ENCODE assay signal across 23 mouse cellular contexts in genomic region chr3:83235061-83235460, GRCm38 (mm10).
A peak's percentile ranks its signal among the peaks of the same experiment; 100 is the strongest.
DNase-seq lines count a peak whose midpoint lies in the region; ATAC-seq and TF ChIP-seq lines count a peak whose summit lies in the region.
"Had no signal": no experiment of that assay in that cellular context is flagged by ENCODE, and none has a peak within 500 bp of the region (broad histone marks: within the 10 kb centered on the region; RNA-seq: fewer than 3 reads in every experiment).

No protein-coding gene starts in this region.

- H3K9me3 ChIP-seq in forebrain, embryonic 13.5 days (replicated peaks), result no peaks in the 10 kb centered on the region
- no peaks in the 10 kb centered on the region for H3K9me3 ChIP-seq in forebrain, embryonic 15.5 days
- no peaks in the 10 kb centered on the region for H3K9me3 ChIP-seq in forebrain, embryonic 16.5 days (ENCODE audit: control insufficient read depth, low read length)
- H3K9me3 ChIP-seq in forebrain, postnatal 0 days (ENCODE audit: low read length), result no peaks in the 10 kb centered on the region
- no peaks in the 10 kb centered on the region for H3K9me3 ChIP-seq in lung, embryonic 14.5 days (ENCODE audit: low read depth, low read length)
- H3K9me3 ChIP-seq: embryonic facial prominence, embryonic 13.5 days; embryonic facial prominence, embryonic 15.5 days; forebrain, embryonic 12.5 days; G1E had no signal

- no peak overlapping the region for H3K4me3 ChIP-seq in forebrain, embryonic 13.5 days
- no peak overlapping the region for H3K4me3 ChIP-seq in forebrain, embryonic 15.5 days
- H3K4me3 ChIP-seq in forebrain, embryonic 16.5 days (replicated peaks; ENCODE audit: low read length), result no peak overlapping the region
- H3K4me3 ChIP-seq in forebrain, postnatal 0 days (ENCODE audit: low read depth, low read length), result no peak overlapping the region
- no peak overlapping the region for H3K4me3 ChIP-seq in lung, embryonic 14.5 days (ENCODE audit: low read depth, low read length)
- H3K4me3 ChIP-seq: embryonic facial prominence, embryonic 13.5 days; embryonic facial prominence, embryonic 15.5 days; forebrain, embryonic 12.5 days had no signal

- 83% methylated on average over 5 of the region's 5 CpGs for WGBS in forebrain, embryonic 13.5 days
- WGBS in forebrain, embryonic 15.5 days, result 62% methylated on average over 5 of the region's 5 CpGs
- 77% methylated on average over 5 of the region's 5 CpGs for WGBS in forebrain, embryonic 16.5 days
- WGBS in forebrain, postnatal 0 days, result 53% methylated on average over 5 of the region's 5 CpGs
- WGBS in lung, embryonic 14.5 days, result 63% methylated on average over 5 of the region's 5 CpGs

- peak; percentile 21; the same call in 1 of the 2 replicates for ATAC-seq in forebrain, embryonic 13.5 days
- ATAC-seq in forebrain, embryonic 15.5 days (replicated peaks), result no peak
- ATAC-seq in forebrain, embryonic 16.5 days, result peak; percentile 49; the same call in 1 of the 2 replicates
- no peak for ATAC-seq in forebrain, postnatal 0 days
- ATAC-seq in lung, embryonic 14.5 days (ENCODE audit: insufficient read depth), result no peak; the same call in 1 of the 2 replicates
- ATAC-seq: activated CD4-positive, CD25-positive, alpha-beta regulatory T cell, adult 4 months; CD4-positive, CD25-positive, alpha-beta regulatory T cell, adult 4 months; Patski had no signal

- no peaks in the 10 kb centered on the region for H3K36me3 ChIP-seq in forebrain, embryonic 13.5 days (ENCODE audit: poor library complexity, severe bottlenecking)
- no peaks in the 10 kb centered on the region for H3K36me3 ChIP-seq in forebrain, embryonic 15.5 days
- H3K36me3 ChIP-seq in forebrain, embryonic 16.5 days (ENCODE audit: control insufficient read depth, insufficient read depth), result no peaks in the 10 kb centered on the region
- no peaks in the 10 kb centered on the region for H3K36me3 ChIP-seq in forebrain, postnatal 0 days (ENCODE audit: insufficient read depth)
- no peaks in the 10 kb centered on the region for H3K36me3 ChIP-seq in lung, embryonic 14.5 days (ENCODE audit: insufficient read depth)
- H3K36me3 ChIP-seq: embryonic facial prominence, embryonic 13.5 days; embryonic facial prominence, embryonic 15.5 days; forebrain, embryonic 12.5 days; G1E had no signal

- no peak for TF ChIP-seq POLR2A in brain, embryonic 14.5 days (IDR thresholded peaks at IDR 0.05; ENCODE audit: borderline replicate concordance, extremely low read depth, insufficient read depth, insufficient read length, poor library complexity, severe bottlenecking)

- no peak for DNase-seq in forebrain, postnatal 0 days
- peak; percentile 19 for DNase-seq in lung, embryonic 14.5 days
- DNase-seq in lung, postnatal 10 days, result no peak
- DNase-seq in brain, embryonic 14.5 days (ENCODE audit: low read depth), result peak; percentile 56
- DNase-seq: adrenal gland, adult 8-10 months; B cell, adult 2 months; cerebellum, adult 11 months; cerebellum, adult 18-20 months; cerebellum, adult 8-10 months; cerebellum, adult 9-11 months; cerebellum, postnatal 36 days; embryo, embryonic 11 days had no signal

- TF ChIP-seq CTCF in forebrain, postnatal 0 days (IDR thresholded peaks at IDR 0.05; ENCODE audit: low read depth), result no peak
- no peak for TF ChIP-seq CTCF in lung, embryonic 14.5 days (IDR thresholded peaks at IDR 0.05; ENCODE audit: low read depth)
- no peak for TF ChIP-seq CTCF in brain, embryonic 14.5 days (IDR thresholded peaks at IDR 0.05; ENCODE audit: borderline replicate concordance, extremely low read depth, insufficient read depth, insufficient read length)

- no peak overlapping the region for H3K4me2 ChIP-seq in forebrain, embryonic 13.5 days
- H3K4me2 ChIP-seq in forebrain, embryonic 15.5 days (replicated peaks), result no peak overlapping the region
- H3K4me2 ChIP-seq in forebrain, embryonic 16.5 days (ENCODE audit: low read length), result no peak overlapping the region
- no peak overlapping the region for H3K4me2 ChIP-seq in forebrain, postnatal 0 days (ENCODE audit: low read depth)
- no peak overlapping the region for H3K4me2 ChIP-seq in lung, embryonic 14.5 days
- H3K4me2 ChIP-seq: embryonic facial prominence, embryonic 13.5 days; embryonic facial prominence, embryonic 15.5 days; forebrain, embryonic 12.5 days had no signal

- H3K27me3 ChIP-seq in forebrain, embryonic 13.5 days, result no peaks in the 10 kb centered on the region
- H3K27me3 ChIP-seq in forebrain, embryonic 15.5 days, result no peaks in the 10 kb centered on the region
- no peaks in the 10 kb centered on the region for H3K27me3 ChIP-seq in forebrain, embryonic 16.5 days (replicated peaks; ENCODE audit: control insufficient read depth, insufficient read depth, low read length)
- no peaks in the 10 kb centered on the region for H3K27me3 ChIP-seq in forebrain, postnatal 0 days (ENCODE audit: insufficient read depth, low read length)
- H3K27me3 ChIP-seq in lung, embryonic 14.5 days (ENCODE audit: insufficient read depth, low read length), result no peaks in the 10 kb centered on the region
- H3K27me3 ChIP-seq: CH12.LX; embryonic facial prominence, embryonic 13.5 days; embryonic facial prominence, embryonic 15.5 days; forebrain, embryonic 12.5 days had no signal

- no peaks in the 10 kb centered on the region for H3K4me1 ChIP-seq in forebrain, embryonic 13.5 days
- H3K4me1 ChIP-seq in forebrain, embryonic 15.5 days, result peaks cover 5% of the 10 kb centered on the region; the same call in 1 of the 2 replicates
- H3K4me1 ChIP-seq in forebrain, embryonic 16.5 days (replicated peaks; ENCODE audit: control insufficient read depth, insufficient read depth, low read length), result peaks cover 2% of the 10 kb centered on the region; the same call in 1 of the 2 replicates
- H3K4me1 ChIP-seq in forebrain, postnatal 0 days (ENCODE audit: insufficient read depth), result no peaks in the 10 kb centered on the region
- H3K4me1 ChIP-seq in lung, embryonic 14.5 days (ENCODE audit: insufficient read depth), result no peaks in the 10 kb centered on the region
- H3K4me1 ChIP-seq: forebrain, embryonic 12.5 days had no signal

- no peak overlapping the region for H3K9ac ChIP-seq in forebrain, embryonic 13.5 days
- no peak overlapping the region for H3K9ac ChIP-seq in forebrain, embryonic 15.5 days (replicated peaks)
- no peak overlapping the region for H3K9ac ChIP-seq in forebrain, embryonic 16.5 days (replicated peaks; ENCODE audit: low read depth, low read length)
- H3K9ac ChIP-seq in forebrain, postnatal 0 days, result no peak overlapping the region
- H3K9ac ChIP-seq in lung, embryonic 14.5 days, result no peak overlapping the region
- H3K9ac ChIP-seq: embryonic facial prominence, embryonic 13.5 days; embryonic facial prominence, embryonic 15.5 days; forebrain, embryonic 12.5 days had no signal

- H3K27ac ChIP-seq in forebrain, embryonic 13.5 days, result no peak overlapping the region
- H3K27ac ChIP-seq in forebrain, embryonic 15.5 days (replicated peaks), result no peak overlapping the region
- H3K27ac ChIP-seq in forebrain, embryonic 16.5 days (ENCODE audit: low read length), result no peak overlapping the region
- H3K27ac ChIP-seq in forebrain, postnatal 0 days (ENCODE audit: low read depth, low read length), result no peak overlapping the region
- no peak overlapping the region for H3K27ac ChIP-seq in lung, embryonic 14.5 days (ENCODE audit: low read depth)
- H3K27ac ChIP-seq: embryonic facial prominence, embryonic 13.5 days; embryonic facial prominence, embryonic 15.5 days; forebrain, embryonic 12.5 days had no signal

Comparison
In these comparisons a context has a peak if more than half of its experiments do, and no peak if none do; other contexts are left out.
1. ATAC-seq: peak in forebrain, embryonic 13.5 days (single experiment) and forebrain, embryonic 16.5 days (single experiment); none in forebrain, embryonic 15.5 days (single experiment), forebrain, postnatal 0 days (single experiment) and lung, embryonic 14.5 days (single experiment).
2. DNase-seq: peak in lung, embryonic 14.5 days (single experiment) and brain, embryonic 14.5 days (single experiment); none in forebrain, postnatal 0 days (single experiment) and lung, postnatal 10 days (single experiment).